Mouse (Mus musculus): ENCODE measurements around the gene Cux1.

Gene Cux1

DNA sequence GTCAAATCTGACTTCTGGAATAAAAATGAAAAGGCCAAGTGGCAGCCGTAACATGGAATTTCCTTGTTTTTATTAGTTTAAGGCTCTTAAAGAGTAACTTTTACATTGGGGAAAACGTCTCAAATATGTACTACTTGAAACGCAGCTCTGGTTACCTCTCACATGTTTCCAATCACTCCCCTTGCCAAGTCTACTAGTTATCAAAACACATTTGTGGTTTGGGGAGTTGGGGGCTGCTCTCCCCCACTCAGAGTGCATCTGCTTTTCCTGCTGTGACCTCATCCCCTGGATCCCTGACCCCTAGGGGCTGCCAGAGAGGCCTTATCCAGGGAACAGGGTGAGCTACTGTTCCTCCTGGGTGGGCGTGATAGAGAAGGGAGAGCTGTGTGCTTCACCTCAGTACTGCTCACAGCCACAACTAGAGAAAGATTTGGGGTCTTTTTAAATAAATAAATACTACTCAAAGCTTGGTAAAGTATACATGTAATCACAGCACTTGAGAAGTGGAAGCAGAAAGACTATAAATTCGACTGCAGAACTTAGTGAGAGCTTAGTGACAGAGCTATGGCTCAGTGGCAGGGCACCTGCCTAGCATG lies 64.7 kb downstream of the Cux1 start:
- DNase-seq: no peak

DNA sequence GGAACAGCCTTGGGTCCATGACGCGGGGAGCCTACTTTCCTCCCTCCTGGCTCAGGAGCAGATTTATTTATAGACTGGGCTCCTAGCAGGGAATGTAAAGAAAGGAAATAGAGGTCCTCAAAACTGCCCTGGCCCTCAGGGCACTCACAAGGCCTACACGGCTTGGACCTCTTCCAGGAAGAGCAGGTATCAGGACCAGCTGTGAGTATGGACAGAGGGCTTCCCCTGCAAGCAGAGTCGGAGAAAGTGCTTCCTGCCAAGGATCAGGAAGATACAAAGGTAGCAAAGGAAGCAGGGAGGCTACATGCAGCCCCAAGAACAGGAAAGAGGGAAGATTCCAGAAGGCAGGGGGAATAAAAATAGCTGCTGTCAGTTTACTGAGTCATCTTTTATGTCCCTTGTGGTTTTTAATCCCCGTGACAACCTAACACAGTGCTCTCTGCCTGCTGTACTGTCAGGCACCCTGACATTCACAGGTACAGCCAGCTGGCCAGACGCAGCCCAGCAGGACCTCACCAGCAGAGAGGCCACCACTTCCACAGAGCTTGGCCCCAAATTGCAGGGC lies 66.9 kb downstream of the Cux1 start:
- peak; percentile 49 for DNase-seq

- no peak for DNase-seq
These were observed 68.0 kb downstream of the Cux1 start for GRCm38 (mm10) chr5:136499316-136499715.

- DNase-seq: no peak
These were observed 68.5 kb downstream of the Cux1 start for GRCm38 (mm10) chr5:136498741-136499140.

DNA sequence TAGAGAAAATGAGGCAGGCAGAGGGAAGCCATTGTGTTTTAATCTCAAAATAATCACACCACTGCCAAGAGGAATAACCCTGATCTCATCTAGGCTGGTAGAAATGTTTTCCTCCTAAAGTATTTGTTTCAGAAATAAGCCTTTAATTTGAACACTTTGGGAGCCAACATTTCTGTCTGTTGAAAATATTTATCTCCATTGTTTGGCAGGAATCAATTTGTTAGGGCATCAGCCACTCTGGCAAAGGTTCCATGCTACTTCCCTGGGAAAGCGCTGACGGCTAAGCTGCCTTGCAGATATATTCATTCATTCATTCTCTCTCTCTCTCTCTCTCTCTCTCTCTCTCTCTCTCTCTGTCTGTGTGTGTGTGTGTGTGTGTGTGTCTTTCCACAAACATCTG lies 70.0 kb downstream of the Cux1 start:
- DNase-seq: no peak

DNA sequence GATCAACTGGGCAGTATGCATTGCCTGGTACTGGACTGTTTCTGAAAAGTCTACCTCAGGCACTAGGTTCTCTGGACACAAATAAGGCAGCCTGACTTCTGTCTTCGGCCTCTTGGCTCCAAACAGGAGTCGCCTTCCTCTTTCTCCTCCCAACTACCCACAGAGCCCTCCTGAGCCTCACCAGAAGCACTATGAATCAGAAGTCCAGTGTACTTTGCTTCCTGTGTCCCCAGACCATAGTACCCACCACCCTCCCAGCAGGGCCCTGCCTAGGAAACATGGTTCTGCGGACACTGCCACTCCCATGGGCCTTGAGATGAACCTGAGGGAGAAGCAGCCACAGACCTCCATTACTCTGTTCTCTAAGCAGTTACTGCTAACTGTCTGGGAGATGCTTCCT lies 71.7 kb downstream of the Cux1 start:
- no peak for DNase-seq

- DNase-seq: no peak
These were observed 72.4 kb downstream of the Cux1 start for GRCm38 (mm10) chr5:136494927-136495326.

DNA sequence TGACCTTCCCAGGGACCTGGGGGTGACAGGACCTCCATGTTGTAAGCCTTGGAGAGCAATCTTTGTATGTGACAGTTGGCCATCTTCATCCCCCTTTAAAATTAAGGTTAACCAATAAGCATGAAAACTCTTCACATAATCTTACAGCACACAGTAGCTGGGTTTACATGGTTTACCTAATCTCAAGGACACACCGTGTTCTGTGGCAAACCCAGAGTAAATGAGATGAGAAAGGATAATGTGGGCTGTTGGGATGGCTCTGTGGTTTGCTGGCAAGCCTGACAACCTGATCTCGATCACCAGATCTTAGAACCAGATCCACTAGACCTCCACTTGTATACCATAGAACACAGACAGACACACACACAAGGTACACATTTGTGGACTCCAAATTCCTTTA lies 73.0 kb downstream of the Cux1 start:
- no peak for DNase-seq

- DNase-seq: no peak
These were observed 77.8 kb downstream of the Cux1 start for GRCm38 (mm10) chr5:136489450-136489849.

- no peak for DNase-seq
These were observed 78.6 kb downstream of the Cux1 start for GRCm38 (mm10) chr5:136488721-136489120.

DNA sequence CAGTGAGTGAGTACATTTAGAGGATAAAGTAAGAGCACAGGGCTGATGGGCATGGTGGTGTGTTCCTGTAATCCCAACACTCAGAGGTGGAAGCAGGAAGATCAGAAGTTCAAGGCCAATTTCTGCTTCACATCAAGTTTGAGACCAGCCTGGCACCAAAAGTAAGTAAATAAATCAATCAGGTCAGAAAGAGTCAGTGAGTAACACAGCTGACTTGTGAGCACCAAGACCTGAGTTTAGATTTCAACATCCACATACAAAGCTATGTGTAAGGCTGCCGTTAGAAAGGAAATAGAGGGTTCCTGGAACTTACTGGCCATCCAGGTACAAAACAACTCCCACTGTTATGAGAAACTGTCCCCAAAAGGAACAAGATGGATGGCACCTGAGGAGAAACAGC lies 79.1 kb downstream of the Cux1 start:
- DNase-seq: no peak

- DNase-seq: peak; percentile 79
These were observed 79.7 kb downstream of the Cux1 start for GRCm38 (mm10) chr5:136487397-136488093.

- DNase-seq: no peak
These were observed 80.9 kb downstream of the Cux1 start for GRCm38 (mm10) chr5:136486401-136486800.

DNA sequence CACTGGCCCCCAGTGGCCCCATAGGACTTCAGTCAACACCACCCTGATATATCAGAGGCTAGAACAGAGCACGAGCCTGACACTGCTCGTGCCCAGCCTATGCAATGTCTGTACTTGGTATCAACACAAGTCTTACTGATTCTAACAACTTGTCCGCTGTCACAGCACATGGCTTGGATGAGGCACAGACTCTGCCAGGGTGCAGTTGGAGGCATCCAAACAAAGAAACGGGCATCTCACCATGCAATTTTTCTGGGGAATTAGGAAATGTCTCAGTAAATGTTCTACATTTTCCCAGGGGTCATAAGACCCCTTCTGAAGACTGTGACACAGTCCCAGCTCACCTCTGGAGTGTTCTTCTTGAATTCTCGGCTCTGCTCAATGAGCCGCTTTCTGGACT lies 81.9 kb downstream of the Cux1 start:
- DNase-seq: no peak

- DNase-seq: no peak
These were observed 84.9 kb downstream of the Cux1 start for GRCm38 (mm10) chr5:136482434-136482833.

GRCm38 (mm10) chr5:136480541-136480940 lies 86.7 kb downstream of the Cux1 start:
- peak; percentile 67 for DNase-seq

GRCm38 (mm10) chr5:136479801-136480200 lies 87.5 kb downstream of the Cux1 start:
- no peak for DNase-seq

DNA sequence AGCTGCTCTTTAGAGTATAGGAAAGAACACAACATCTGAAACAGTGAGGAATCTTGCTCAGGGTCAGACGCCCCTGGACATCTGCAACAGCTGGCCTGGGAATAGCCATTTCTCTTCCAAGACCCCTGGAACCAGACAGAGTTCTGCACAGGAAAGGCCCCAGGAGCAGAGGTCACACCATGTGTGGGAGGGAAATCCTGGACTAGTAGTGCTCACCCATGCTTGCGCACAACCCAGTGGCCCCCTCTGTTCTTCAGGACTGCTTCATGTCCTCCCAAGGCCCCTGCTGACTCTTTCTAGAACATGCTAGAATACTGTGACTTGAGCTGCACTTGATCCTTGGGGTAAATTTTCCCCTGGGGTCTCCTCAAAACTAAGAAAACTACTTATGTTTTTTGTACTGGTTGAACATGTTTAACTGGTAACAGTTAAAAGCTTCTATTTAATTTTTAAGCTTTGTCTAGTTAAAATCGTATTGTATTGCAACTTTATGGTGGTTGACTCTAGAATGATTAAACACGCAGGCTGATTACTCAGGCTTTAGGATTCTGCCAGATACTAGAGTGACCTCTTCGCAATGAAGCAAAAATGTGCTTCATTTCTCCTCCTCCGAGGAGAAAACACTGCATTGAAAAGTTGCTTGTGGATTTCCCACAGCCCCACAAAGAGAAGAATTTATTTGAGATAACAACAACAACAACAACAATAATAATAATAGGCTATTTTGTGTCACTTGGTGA lies 88.1 kb downstream of the Cux1 start:
- no peak for DNase-seq

- peak; percentile 88 for DNase-seq
These were observed 91.0 kb downstream of the Cux1 start for GRCm38 (mm10) chr5:136476272-136476671.

DNA sequence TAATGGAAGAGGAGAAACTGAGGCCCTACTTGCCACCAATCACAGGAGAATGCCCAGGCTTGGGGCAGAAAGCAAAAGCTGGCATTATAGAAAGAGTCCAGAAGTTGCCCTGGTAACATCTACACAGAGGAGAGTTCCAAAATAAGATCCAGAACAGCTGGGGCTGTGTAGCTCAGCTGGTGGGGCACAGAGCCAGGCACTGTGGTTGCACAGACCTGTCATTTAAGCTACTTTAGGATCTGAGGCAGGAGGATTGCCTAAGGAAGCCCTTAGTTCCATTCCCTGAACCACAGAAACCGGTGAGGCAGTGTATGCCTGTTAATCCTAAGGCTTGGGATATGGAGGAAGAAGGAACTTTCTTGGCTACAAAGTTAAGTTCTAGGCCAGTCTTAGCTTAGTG lies 92.1 kb downstream of the Cux1 start:
- no peak for DNase-seq

- no peak for DNase-seq
These were observed 93.2 kb downstream of the Cux1 start for GRCm38 (mm10) chr5:136474086-136474485.

DNA sequence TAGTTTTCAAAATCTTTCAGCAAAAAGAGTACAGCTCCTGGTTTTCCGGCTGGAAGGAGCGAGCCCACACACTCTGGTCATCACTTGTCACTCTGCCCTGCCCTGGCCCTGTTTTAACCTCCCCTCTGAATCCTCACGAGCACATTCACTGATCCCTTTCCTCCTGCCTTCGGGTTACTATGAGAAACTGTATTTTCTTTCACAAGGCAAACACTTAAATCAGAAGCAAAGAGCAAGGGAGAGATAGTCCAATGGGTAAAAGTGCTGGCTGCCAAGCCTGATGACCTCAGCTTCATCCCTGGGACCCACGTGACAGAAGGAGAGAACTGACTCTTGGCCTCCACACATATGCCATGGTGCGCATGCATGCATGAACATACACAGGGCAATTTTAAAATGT lies 94.0 kb downstream of the Cux1 start:
- no peak for DNase-seq

DNA sequence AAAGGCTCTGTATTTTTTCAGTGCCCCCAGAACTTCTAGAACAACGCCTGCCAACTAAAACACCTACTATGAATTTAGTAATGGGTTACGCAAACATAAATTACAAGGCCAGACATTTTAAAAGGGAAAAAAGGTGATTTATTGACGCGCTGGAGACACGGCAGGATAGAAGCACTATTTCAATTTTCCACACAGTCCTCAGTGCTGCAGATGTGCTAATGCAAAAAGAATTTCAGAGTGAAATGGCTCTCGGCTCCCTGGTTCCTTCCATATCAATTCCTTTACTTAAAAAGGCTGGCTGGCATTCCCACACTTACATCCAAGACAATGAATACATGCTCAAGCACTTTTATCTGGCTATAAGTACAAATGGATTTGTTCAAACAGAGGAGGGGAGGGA lies 94.4 kb downstream of the Cux1 start:
- DNase-seq: no peak
